Mouse (Mus musculus): ENCODE results near the gene Sertad1.

- TF ChIP-seq POLR2A (IDR thresholded peaks at IDR 0.05; ENCODE audit: control insufficient read depth, extremely low read depth, insufficient read depth, low read length, poor library complexity) (no peak), CTCF (IDR thresholded peaks at IDR 0.05; ENCODE audit: borderline replicate concordance, control insufficient read depth, extremely low read depth, insufficient read depth, low read length, poor library complexity) (no peak)
Observed at GRCm38 (mm10) chr7:27491856-27492255, 5.1 kb downstream of the Sertad1 start.

All from thymus, adult 2 months (tissue).